Mouse (Mus musculus): Measurements from ENCODE around the gene Epb41l2.

DNA sequence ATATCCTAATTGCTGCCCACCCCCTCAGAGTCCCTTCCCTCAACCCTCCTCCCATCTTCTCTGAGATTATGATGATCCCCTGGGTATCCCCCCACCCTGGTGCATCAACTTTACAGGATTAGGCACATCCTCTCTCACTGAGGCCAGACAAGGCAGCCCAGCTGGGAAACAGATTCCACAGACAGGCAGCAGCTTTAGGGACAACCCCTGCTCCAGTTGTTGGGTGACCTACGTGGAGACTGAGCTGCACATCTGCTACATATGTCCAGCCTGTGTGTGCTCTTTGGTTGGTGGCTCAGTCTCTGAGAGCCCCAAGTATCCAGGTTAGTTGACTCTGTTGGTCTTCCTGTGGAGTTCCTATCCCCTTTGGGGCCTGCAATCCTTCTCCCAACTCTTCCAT is 179.1 kb downstream of the Epb41l2 start:
- TF ChIP-seq CTCF (IDR thresholded peaks at IDR 0.05; ENCODE audit: low read depth) (no peak), EP300 (IDR thresholded peaks at IDR 0.05; ENCODE audit: low read depth) (no peak)
